Mouse (Mus musculus): Measurements from ENCODE around the gene Hnrnpf. TPM values are rescaled to one million over a fixed set of nuclear protein-coding genes. Genes with fewer than 3 reads are reported as not detected.

The Hnrnpf gene
- polyA plus RNA-seq, 1 experiment from 2014 or later = 748 TPM

DNA sequence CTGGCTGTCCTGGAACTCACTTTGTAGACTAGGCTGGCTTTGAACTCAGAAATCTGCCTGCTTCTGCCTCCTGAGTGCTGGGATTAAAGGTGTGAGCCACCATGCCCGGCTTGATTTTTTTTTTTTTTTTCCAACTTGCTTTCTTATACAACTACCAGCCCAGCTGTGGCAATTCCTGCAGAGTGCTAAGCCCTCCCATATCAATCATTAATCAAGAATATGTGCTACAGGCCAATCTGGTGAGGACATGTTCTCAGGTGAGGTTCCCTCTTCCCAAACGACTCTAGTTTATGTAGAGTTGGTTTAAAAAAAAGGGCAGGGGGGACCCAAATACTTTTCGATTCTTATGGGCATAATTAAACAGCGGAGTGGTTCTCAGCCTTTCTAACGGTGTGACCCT is 2.3 kb upstream of the Hnrnpf start:
- no peak overlapping the region for H3K4me2 ChIP-seq
- no peak overlapping the region for H3K9ac ChIP-seq
- no peaks in the 10 kb centered on the region for H3K27me3 ChIP-seq
- no peaks in the 10 kb centered on the region for H3K36me3 ChIP-seq
- H3K4me1 ChIP-seq = peaks cover 9% of the 10 kb centered on the region
- H3K4me3 ChIP-seq (replicated peaks) = no peak overlapping the region
- no peak for ATAC-seq (replicated peaks; ENCODE audit: low FRiP score)
- no peak overlapping the region for H3K27ac ChIP-seq
- 66% methylated on average over 5 of the region's 5 CpGs for WGBS
- H3K9me3 ChIP-seq (replicated peaks) = no peaks in the 10 kb centered on the region

DNA sequence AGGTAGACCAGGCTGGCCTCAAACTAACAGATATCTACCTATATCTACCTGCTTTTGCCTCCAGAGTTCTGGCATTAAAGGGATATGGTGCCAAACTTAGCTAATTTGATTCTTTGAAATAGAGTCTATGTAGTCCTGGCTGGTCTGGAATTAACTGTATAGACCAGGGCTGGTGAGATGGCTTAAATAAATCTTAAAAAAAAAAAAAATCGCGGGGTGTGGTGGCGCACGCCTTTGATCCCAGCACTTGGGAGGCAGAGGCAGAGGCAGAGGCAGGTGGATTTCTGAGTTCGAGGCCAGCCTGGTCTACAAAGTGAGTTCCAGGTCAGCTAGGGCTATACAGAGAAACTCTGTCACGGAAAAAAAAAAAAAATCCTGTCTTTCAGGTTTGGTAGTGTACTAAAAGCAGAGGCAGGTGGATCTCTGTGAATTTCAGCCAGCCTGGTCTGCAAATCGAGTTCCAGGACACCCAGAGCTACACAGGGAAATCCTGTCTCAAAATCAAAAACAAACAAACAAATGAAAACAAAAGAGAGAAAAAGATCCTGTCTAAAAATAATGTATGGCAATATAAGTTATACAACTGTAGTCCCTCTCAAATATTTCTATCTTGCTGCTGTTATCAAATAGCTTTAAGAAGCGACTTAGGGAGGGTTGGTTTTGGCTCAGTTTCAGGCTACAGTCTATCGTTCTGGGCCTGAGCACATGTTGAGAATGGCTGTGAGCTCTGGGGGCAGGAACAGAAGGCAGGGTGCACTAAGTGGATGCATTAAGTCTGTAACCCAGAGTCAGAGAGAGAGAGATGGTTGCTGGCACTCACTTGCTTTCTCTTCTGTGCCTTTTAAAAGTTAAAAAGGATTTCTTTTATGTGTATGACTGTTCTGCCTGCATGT is 1.6 kb downstream of the Hnrnpf start:
- no peak overlapping the region for H3K9ac ChIP-seq
- H3K27ac ChIP-seq = no peak overlapping the region
- no peaks in the 10 kb centered on the region for H3K9me3 ChIP-seq (replicated peaks)
- no peak overlapping the region for H3K4me3 ChIP-seq (replicated peaks)
- WGBS = 71% methylated on average over 9 of the region's 9 CpGs
- no peaks in the 10 kb centered on the region for H3K36me3 ChIP-seq
- H3K27me3 ChIP-seq = no peaks in the 10 kb centered on the region
- ATAC-seq (replicated peaks; ENCODE audit: low FRiP score) = no peak
- H3K4me1 ChIP-seq = peaks cover 13% of the 10 kb centered on the region
- no peak overlapping the region for H3K4me2 ChIP-seq

- Histone ChIP-seq H3K27me3 (no peaks in the 10 kb centered on the region), H3K4me3 (replicated peaks) (no peak overlapping the region), H3K4me1 (peaks cover 13% of the 10 kb centered on the region), H3K27ac (no peak overlapping the region), H3K36me3 (no peaks in the 10 kb centered on the region), H3K9ac (no peak overlapping the region), H3K4me2 (no peak overlapping the region), H3K9me3 (replicated peaks) (no peaks in the 10 kb centered on the region)
- WGBS = 76% methylated on average over 4 of the region's 4 CpGs
- ATAC-seq (replicated peaks; ENCODE audit: low FRiP score) = no peak
Measured at GRCm38 (mm10) chr6:117902556-117902955, 2.4 kb downstream of the Hnrnpf start.

DNA sequence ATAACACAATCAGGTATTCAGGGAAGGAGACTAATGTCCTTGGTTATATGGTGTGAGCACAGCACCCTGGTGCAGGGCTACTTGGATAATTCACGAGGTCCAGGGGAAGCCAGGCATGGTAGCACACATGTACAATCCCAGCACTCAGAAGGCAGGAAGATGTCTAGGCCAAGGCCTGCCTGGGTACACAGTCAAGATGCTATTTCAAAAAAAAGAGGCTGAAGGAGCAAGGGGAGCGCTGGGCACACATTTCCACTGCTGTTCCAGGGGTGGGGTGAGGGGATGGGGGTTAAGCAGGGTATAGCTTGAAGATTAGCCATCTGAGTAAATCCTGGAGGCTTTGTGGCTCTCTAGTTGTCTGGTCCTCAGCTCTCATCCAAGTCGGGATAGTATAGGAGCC is 3.7 kb downstream of the Hnrnpf start:
- no peak for ATAC-seq (replicated peaks; ENCODE audit: low FRiP score)
- Histone ChIP-seq H3K36me3 (no peaks in the 10 kb centered on the region), H3K9me3 (replicated peaks) (no peaks in the 10 kb centered on the region), H3K9ac (no peak overlapping the region), H3K27me3 (no peaks in the 10 kb centered on the region), H3K4me2 (no peak overlapping the region), H3K4me3 (replicated peaks) (no peak overlapping the region), H3K4me1 (peaks cover 19% of the 10 kb centered on the region), H3K27ac (no peak overlapping the region)
- 89% methylated on average over 3 of the region's 3 CpGs for WGBS

- Histone ChIP-seq H3K27ac (peak overlapping the region; percentile 91), H3K4me1 (peaks cover 30% of the 10 kb centered on the region), H3K4me3 (replicated peaks) (peak overlapping the region; percentile 97), H3K4me2 (peak overlapping the region; percentile 54), H3K27me3 (no peaks in the 10 kb centered on the region), H3K36me3 (no peaks in the 10 kb centered on the region), H3K9me3 (replicated peaks) (no peaks in the 10 kb centered on the region), H3K9ac (peak overlapping the region; percentile 58)
- no peak for ATAC-seq (replicated peaks; ENCODE audit: low FRiP score)
- 18% methylated on average over 4 of the region's 4 CpGs for WGBS
Measured at GRCm38 (mm10) chr6:117905260-117905930, 5.3 kb downstream of the Hnrnpf start.

DNA sequence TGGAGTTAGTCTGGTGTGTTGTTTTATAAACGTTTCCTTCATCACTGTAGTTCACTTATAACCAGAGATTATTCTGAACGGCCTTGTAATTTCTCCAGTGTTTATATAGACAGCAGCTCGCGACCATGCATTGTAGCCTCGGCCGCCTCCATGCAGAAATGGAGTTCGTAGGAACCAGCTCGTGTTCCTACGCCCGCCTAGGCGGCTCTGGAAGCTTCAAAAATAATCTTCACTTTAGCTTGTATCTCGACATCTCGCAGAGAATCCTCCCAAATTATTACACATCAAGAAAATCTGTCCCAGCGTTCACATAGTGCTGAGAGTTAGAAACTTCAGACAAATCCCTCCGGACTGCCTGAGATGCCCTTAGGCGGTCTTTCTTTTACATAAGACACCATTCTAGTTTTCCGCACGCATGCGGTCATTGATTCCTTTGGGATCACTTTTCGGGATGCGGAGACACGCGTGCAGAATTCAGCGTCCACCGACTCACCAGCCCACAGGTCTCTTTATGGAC is 5.9 kb downstream of the Hnrnpf start:
- H3K4me2 ChIP-seq = peak overlapping the region; percentile 54
- peak overlapping the region; percentile 58 for H3K9ac ChIP-seq
- peak overlapping the region; percentile 97 for H3K4me3 ChIP-seq (replicated peaks)
- H3K36me3 ChIP-seq = no peaks in the 10 kb centered on the region
- peak overlapping the region; percentile 91 for H3K27ac ChIP-seq
- H3K27me3 ChIP-seq = no peaks in the 10 kb centered on the region
- ATAC-seq (replicated peaks; ENCODE audit: low FRiP score) = peak; percentile 24
- WGBS = under 1% methylated on average over 25 of the region's 25 CpGs
- H3K4me1 ChIP-seq = peaks cover 29% of the 10 kb centered on the region
- H3K9me3 ChIP-seq (replicated peaks) = no peaks in the 10 kb centered on the region

- peak; percentile 96 for ATAC-seq (replicated peaks; ENCODE audit: low FRiP score)
- H3K27me3 ChIP-seq = no peaks in the 10 kb centered on the region
- peak overlapping the region; percentile 99 for H3K9ac ChIP-seq
- 1% methylated on average over 62 of the region's 68 CpGs for WGBS
- peak overlapping the region; percentile 76 for H3K4me2 ChIP-seq
- H3K9me3 ChIP-seq (replicated peaks) = no peaks in the 10 kb centered on the region
- H3K4me3 ChIP-seq (replicated peaks) = peak overlapping the region; percentile 97
- H3K36me3 ChIP-seq = no peaks in the 10 kb centered on the region
- H3K27ac ChIP-seq = peak overlapping the region; percentile 98
- peaks cover 30% of the 10 kb centered on the region for H3K4me1 ChIP-seq
Measured at GRCm38 (mm10) chr6:117906590-117907271, 6.6 kb downstream of the Hnrnpf start.

DNA sequence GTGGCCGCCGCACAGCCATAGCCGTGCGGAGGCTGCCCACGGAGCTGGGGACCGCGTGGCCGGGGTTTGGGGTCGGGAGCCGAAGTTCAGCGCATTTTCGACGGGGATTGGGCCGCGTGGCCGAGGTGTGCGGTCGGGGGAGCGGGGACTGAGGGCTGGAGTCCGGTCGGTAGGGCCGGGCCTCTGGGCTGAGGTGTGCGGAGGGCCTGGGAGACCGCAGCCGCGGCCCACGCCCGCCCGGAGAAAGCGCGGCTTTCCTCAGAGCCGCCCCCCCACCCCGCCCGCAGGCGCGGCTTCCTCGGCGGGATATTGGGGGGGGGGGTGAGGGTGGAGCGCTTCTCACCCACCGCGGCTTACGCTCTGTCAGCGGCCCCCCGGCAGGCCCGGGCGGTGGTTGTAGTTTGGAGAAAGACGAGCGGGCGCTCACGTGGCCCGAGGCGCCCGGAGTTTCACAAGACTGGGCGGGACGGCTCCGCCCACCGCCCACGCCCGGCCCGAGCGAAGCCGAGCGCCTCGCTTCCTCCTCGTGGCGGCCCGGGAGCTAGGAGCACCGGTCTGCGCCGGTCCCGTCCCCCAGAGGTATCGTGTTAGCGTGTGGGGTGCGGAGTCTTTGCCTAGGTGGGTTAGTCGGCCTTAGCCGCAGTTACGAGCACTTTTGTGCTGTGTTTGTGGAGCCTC is 7.3 kb downstream of the Hnrnpf start:
- Histone ChIP-seq H3K27ac (peak overlapping the region; percentile 98), H3K9ac (peak overlapping the region; percentile 99), H3K4me1 (peaks cover 34% of the 10 kb centered on the region), H3K4me2 (peak overlapping the region; percentile 76), H3K36me3 (no peaks in the 10 kb centered on the region), H3K27me3 (no peaks in the 10 kb centered on the region), H3K4me3 (replicated peaks) (peak overlapping the region; percentile 97), H3K9me3 (replicated peaks) (no peaks in the 10 kb centered on the region)
- WGBS = under 1% methylated on average over 76 of the region's 77 CpGs
- peak; percentile 79 for ATAC-seq (replicated peaks; ENCODE audit: low FRiP score)

- WGBS = under 1% methylated on average over 26 of the region's 26 CpGs
- Histone ChIP-seq H3K27me3 (no peaks in the 10 kb centered on the region), H3K9me3 (replicated peaks) (no peaks in the 10 kb centered on the region), H3K9ac (peak overlapping the region; percentile 99), H3K36me3 (no peaks in the 10 kb centered on the region), H3K27ac (peak overlapping the region; percentile 98), H3K4me3 (replicated peaks) (peak overlapping the region; percentile 97), H3K4me2 (peak overlapping the region; percentile 76), H3K4me1 (peaks cover 34% of the 10 kb centered on the region)
- peak; percentile 1; the same call in 1 of the 2 replicates for ATAC-seq (replicated peaks; ENCODE audit: low FRiP score)
Measured at GRCm38 (mm10) chr6:117907979-117908355, 7.8 kb downstream of the Hnrnpf start.

GRCm38 (mm10) chr6:117908424-117908900 is 8.3 kb downstream of the Hnrnpf start:
- peak overlapping the region; percentile 98 for H3K27ac ChIP-seq
- under 1% methylated on average over 14 of the region's 14 CpGs for WGBS
- no peak for ATAC-seq (replicated peaks; ENCODE audit: low FRiP score)

GRCm38 (mm10) chr6:117910120-117910661 is 10.1 kb downstream of the Hnrnpf start:
- H3K36me3 ChIP-seq = no peaks in the 10 kb centered on the region
- H3K4me3 ChIP-seq (replicated peaks) = peak overlapping the region; percentile 97; the same call in 1 of the 2 replicates
- 82% methylated on average over 6 of the region's 6 CpGs for WGBS
- no peak overlapping the region for H3K27ac ChIP-seq
- H3K4me1 ChIP-seq = peaks cover 40% of the 10 kb centered on the region
- no peak overlapping the region for H3K9ac ChIP-seq
- no peaks in the 10 kb centered on the region for H3K27me3 ChIP-seq
- H3K9me3 ChIP-seq (replicated peaks) = no peaks in the 10 kb centered on the region
- peak overlapping the region; percentile 76; the same call in 1 of the 2 replicates for H3K4me2 ChIP-seq
- ATAC-seq (replicated peaks; ENCODE audit: low FRiP score) = no peak

More at GRCm38 (mm10) chr6:117908424-117908900, 8.3 kb downstream of the Hnrnpf start:
- Histone ChIP-seq H3K4me2 (peak overlapping the region; percentile 76), H3K4me1 (peaks cover 34% of the 10 kb centered on the region), H3K9ac (peak overlapping the region; percentile 99), H3K36me3 (no peaks in the 10 kb centered on the region), H3K4me3 (replicated peaks) (peak overlapping the region; percentile 97), H3K27me3 (no peaks in the 10 kb centered on the region), H3K9me3 (replicated peaks) (no peaks in the 10 kb centered on the region)
